Mouse (Mus musculus) bone marrow, adult 2 months (tissue): ENCODE data around the gene Kntc1. TPM values are rescaled to one million over a fixed set of nuclear protein-coding genes. Genes with fewer than 3 reads are reported as not detected.
"Not testable (repeated sequence)": the region's sequence is repeated elsewhere in the genome, so short reads cannot be mapped to it uniquely, and the experiment has no call there.

Source experiments
- H3K27ac ChIP-seq: fragments of 200-500 bp; 2 replicates; pipeline ENCODE4 v1.5.1; 2012; ENCODE audit warnings: low read depth, mild to moderate bottlenecking, control low read depth, inconsistent platforms, low read length; ENCODE audit not compliant: control insufficient read depth, poor library complexity, insufficient read depth
- H3K4me1 ChIP-seq: fragments of 200-500 bp; 2 replicates; pipeline ENCODE4 v1.6.1; 2011; ENCODE audit warnings: low read length; ENCODE audit not compliant: control insufficient read depth, insufficient read depth
- H3K4me3 ChIP-seq: fragments of 200-500 bp; replicated peaks from 2 replicates; pipeline ENCODE3; 2011; ENCODE audit warnings: mild to moderate bottlenecking, low read depth, low read length, control low read depth; ENCODE audit not compliant: control insufficient read depth
- CTCF ChIP-seq: fragments of 200-500 bp; IDR thresholded peaks from 2 replicates; pipeline ENCODE4 v1.5.1; 2011; ENCODE audit warnings: low read length, control low read depth; ENCODE audit not compliant: control insufficient read depth, insufficient read depth
- POLR2A ChIP-seq: fragments of 200-500 bp; IDR thresholded peaks from 2 replicates; pipeline ENCODE4 v1.6.1; 2011; ENCODE audit warnings: low read depth, mild to moderate bottlenecking, control low read depth, low read length, borderline replicate concordance; ENCODE audit not compliant: control insufficient read depth
- WGBS: fragments of 180-500 bp; shearing (Covaris S2); methylation state at CpG from one replicate; pipeline ENCODE4 v1.1.7; 2018; 5-methylcytosine and 5-hydroxymethylcytosine counted together
- polyA plus RNA-seq: library from polyadenylated mRNA; stranded (reverse); fragments of >200 nt; gene quantifications from 2 replicates; pipeline ENCODE4 v1.2.4, GENCODE M21; 2011; ENCODE audit warnings: low replicate concordance; ENCODE audit not compliant: missing spikeins, insufficient read depth, insufficient read length

Gene Kntc1
- polyA plus RNA-seq: 34.2 and 35.7 TPM in 2 replicates

- H3K4me3 ChIP-seq: peak within 1 kb of the TSS; percentile 80
- peak within 1 kb of the TSS; percentile 98 for H3K27ac ChIP-seq
- WGBS: under 1% methylated on average over 63 of the region's 63 CpGs
- TF ChIP-seq POLR2A (peak; percentile 92), CTCF (no peak)
- no peaks in the 10 kb centered on the region for H3K4me1 ChIP-seq
Observed at GRCm38 (mm10) chr5:123749065-123750064, at the start of gene Kntc1, which contains the start of gene Rsrc2. TSS of gene Kntc1 (plus strand) at chr5:123749716. TSS of gene Rsrc2 (minus strand) at chr5:123749414.

GRCm38 (mm10) chr5:123700625-123701024 is 48.9 kb upstream of the Kntc1 start:
- Histone ChIP-seq H3K4me3 (no peak overlapping the region), H3K4me1 (no peaks in the 10 kb centered on the region), H3K27ac (no peak overlapping the region)
- WGBS: 80% methylated on average over 11 of the region's 11 CpGs
- TF ChIP-seq POLR2A: no peak
- no peak for TF ChIP-seq CTCF

- Histone ChIP-seq H3K4me3 (no peak overlapping the region), H3K4me1 (peaks cover 2% of the 10 kb centered on the region; the same call in 1 of the 2 replicates), H3K27ac (no peak overlapping the region)
- WGBS: 86% methylated on average over 12 of the region's 12 CpGs
- TF ChIP-seq POLR2A: no peak
- TF ChIP-seq CTCF: no peak
Observed at GRCm38 (mm10) chr5:123708598-123708997, 40.9 kb upstream of the Kntc1 start.

- TF ChIP-seq POLR2A: no peak
- no peak for TF ChIP-seq CTCF
- no peak overlapping the region for H3K27ac ChIP-seq
- H3K4me1 ChIP-seq: peaks cover 2% of the 10 kb centered on the region; the same call in 1 of the 2 replicates
- no peak overlapping the region for H3K4me3 ChIP-seq
- WGBS: 90% methylated on average over 4 of the region's 4 CpGs
Observed at GRCm38 (mm10) chr5:123709571-123709970, 39.9 kb upstream of the Kntc1 start.

GRCm38 (mm10) chr5:123713782-123714181 is 35.7 kb upstream of the Kntc1 start:
- no peak for TF ChIP-seq POLR2A
- no peak for TF ChIP-seq CTCF
- 53% methylated on average over 6 of the region's 6 CpGs for WGBS
- Histone ChIP-seq H3K27ac (no peak overlapping the region; the same call in 1 of the 2 replicates), H3K4me3 (no peak overlapping the region), H3K4me1 (peaks cover 6% of the 10 kb centered on the region; the same call in 1 of the 2 replicates)

GRCm38 (mm10) chr5:123714622-123715021 is 34.9 kb upstream of the Kntc1 start:
- peak overlapping the region; percentile 86; the same call in 1 of the 2 replicates for H3K27ac ChIP-seq
- H3K4me1 ChIP-seq: peaks cover 6% of the 10 kb centered on the region; the same call in 1 of the 2 replicates
- no peak overlapping the region for H3K4me3 ChIP-seq
- 42% methylated on average over 4 of the region's 4 CpGs for WGBS
- no peak for TF ChIP-seq CTCF
- no peak for TF ChIP-seq POLR2A

GRCm38 (mm10) chr5:123720328-123721311 is 28.9 kb upstream of the Kntc1 start, which contains the start of gene Zcchc8:
TSS of gene Zcchc8 (minus strand) at chr5:123721100.
- Histone ChIP-seq H3K4me1 (peaks cover 4% of the 10 kb centered on the region; the same call in 1 of the 2 replicates), H3K27ac (peak within 1 kb of the TSS; percentile 84), H3K4me3 (peak within 1 kb of the TSS; percentile 99)
- WGBS: under 1% methylated on average over 83 of the region's 83 CpGs
- TF ChIP-seq POLR2A (peak; percentile 85; the same call in 1 of the 2 replicates), CTCF (no peak)

GRCm38 (mm10) chr5:123723816-123724215 is 25.7 kb upstream of the Kntc1 start:
- H3K4me3 ChIP-seq, H3K4me1 ChIP-seq, H3K27ac ChIP-seq: not testable (repeated sequence)
- 81% methylated on average over 7 of the region's 7 CpGs for WGBS
